Mouse (Mus musculus) MEL (cell line): Measurements from ENCODE around the gene Mdk. TPM values are rescaled to one million over a fixed set of nuclear protein-coding genes. Genes with fewer than 3 reads are reported as not detected.

Experiments
- DNase-seq: peaks from one replicate; pipeline ENCODE4 v3.0.0; 2011; ENCODE audit warnings: low read depth, low spot score
- H3K27ac ChIP-seq: 2 replicates; pipeline ENCODE4 v1.5.1; 2012; ENCODE audit warnings: low read depth, mild to moderate bottlenecking, control low read depth, low read length, moderate library complexity; ENCODE audit not compliant: control insufficient read depth
- H3K27me3 ChIP-seq, 2 experiments: fragments of 150-350 bp in 1 of 2; sonication (generic) in 1 of 2; 2 replicates each; pipeline ENCODE4 v1.6.1; 2012; ENCODE audit warnings: low read length in 2 of 2, mild to moderate bottlenecking in 2 of 2, improper control_type of control experiment in 1 of 2, moderate library complexity in 1 of 2; ENCODE audit not compliant: insufficient read depth in 2 of 2, control insufficient read depth in 1 of 2
- H3K36me3 ChIP-seq, 2 experiments: 2 replicates each; pipeline ENCODE4 v1.6.1; 2012 to 2014; ENCODE audit warnings: low read length in 2 of 2, improper control_type of control experiment in 1 of 2, inconsistent platforms in 1 of 2, mild to moderate bottlenecking in 1 of 2; ENCODE audit not compliant: insufficient read depth in 2 of 2, control insufficient read depth in 1 of 2
- H3K4me1 ChIP-seq, 2 experiments: fragments of 150-350 bp in 1 of 2; sonication (generic) in 1 of 2; 2 replicates each; pipeline ENCODE4 v1.6.1; 2012; ENCODE audit warnings: low read length in 2 of 2, improper control_type of control experiment in 1 of 2, mild to moderate bottlenecking in 1 of 2; ENCODE audit not compliant: insufficient read depth in 2 of 2, control insufficient read depth in 1 of 2
- H3K4me3 ChIP-seq, 2 experiments: fragments of 150-350 bp in 1 of 2; sonication (generic) in 1 of 2; 2 replicates each; pipeline ENCODE4 v1.5.1; 2012; ENCODE audit warnings: low read depth in 2 of 2, low read length in 2 of 2, mild to moderate bottlenecking in 2 of 2, moderate library complexity in 2 of 2, control low read depth in 1 of 2, improper control_type of control experiment in 1 of 2; ENCODE audit not compliant: control insufficient read depth in 1 of 2, insufficient read depth in 1 of 2
- H3K79me2 ChIP-seq: 2 replicates; pipeline ENCODE4 v1.6.1; 2012; ENCODE audit warnings: mild to moderate bottlenecking, low read length, moderate library complexity; ENCODE audit not compliant: control insufficient read depth, poor library complexity, insufficient read depth
- H3K9ac ChIP-seq: 2 replicates; pipeline ENCODE4 v1.6.1; 2012; ENCODE audit warnings: low read depth, mild to moderate bottlenecking, control low read depth, low read length, moderate library complexity; ENCODE audit not compliant: control insufficient read depth, poor library complexity, severe bottlenecking
- H3K9me3 ChIP-seq: fragments of 150-350 bp; sonication (generic); replicated peaks from 2 replicates; pipeline ENCODE4 v1.6.1; 2012; ENCODE audit warnings: mild to moderate bottlenecking, low read length, improper control_type of control experiment, moderate library complexity; ENCODE audit not compliant: insufficient read depth
- CHD2 ChIP-seq: IDR thresholded peaks from 2 replicates; pipeline ENCODE4 v1.6.1; 2011; ENCODE audit warnings: low read length, improper control_type of control experiment
- CTCF ChIP-seq, 3 experiments: IDR thresholded peaks in 2 of 3; conservative IDR thresholded peaks in 1 of 3; 2 replicates each; pipeline ENCODE4 v1.5.1; 2011 to 2012; ENCODE audit warnings: low read length in 3 of 3, low read depth in 2 of 3, mild to moderate bottlenecking in 2 of 3, improper control_type of control experiment in 1 of 3, inconsistent platforms in 1 of 3, mixed read lengths in 1 of 3, moderate library complexity in 1 of 3; ENCODE audit not compliant: control insufficient read depth in 1 of 3, insufficient read depth in 1 of 3, poor library complexity in 1 of 3, severe bottlenecking in 1 of 3
- ELF1 ChIP-seq: IDR thresholded peaks from 2 replicates; pipeline ENCODE4 v1.6.1; 2014; ENCODE audit warnings: low read depth, mild to moderate bottlenecking, inconsistent platforms, low read length, improper control_type of control experiment, moderate library complexity
- EP300 ChIP-seq, 2 experiments: IDR thresholded peaks; 2 replicates each; pipeline ENCODE4 v1.6.1; 2011; ENCODE audit warnings: improper control_type of control experiment in 2 of 2, low read length in 2 of 2, low read depth in 1 of 2, mild to moderate bottlenecking in 1 of 2
- HCFC1 ChIP-seq: IDR thresholded peaks from 2 replicates; pipeline ENCODE4 v1.6.1; 2012; ENCODE audit warnings: low read depth, mild to moderate bottlenecking, inconsistent platforms, low read length, improper control_type of control experiment, moderate library complexity
- KAT2A ChIP-seq: conservative IDR thresholded peaks from 2 replicates; pipeline ENCODE4 v1.6.1; 2012; ENCODE audit warnings: low read depth, low read length, improper control_type of control experiment, inconsistent platforms
- MAFK ChIP-seq: IDR thresholded peaks from 2 replicates; pipeline ENCODE4 v1.6.1; 2011; ENCODE audit warnings: low read depth, mild to moderate bottlenecking, low read length, improper control_type of control experiment, borderline replicate concordance
- MAX ChIP-seq: IDR thresholded peaks from 2 replicates; pipeline ENCODE4 v1.6.1; 2011; ENCODE audit warnings: low read length, improper control_type of control experiment
- MAZ ChIP-seq: IDR thresholded peaks from 2 replicates; pipeline ENCODE4 v1.6.1; 2012; ENCODE audit warnings: low read depth, mild to moderate bottlenecking, inconsistent platforms, low read length, improper control_type of control experiment
- MXI1 ChIP-seq: IDR thresholded peaks from 2 replicates; pipeline ENCODE4 v1.6.1; 2011; ENCODE audit warnings: mild to moderate bottlenecking, low read depth, low read length, improper control_type of control experiment
- MYC ChIP-seq: IDR thresholded peaks from 2 replicates; pipeline ENCODE4 v1.6.1; 2011; ENCODE audit warnings: low read depth, mild to moderate bottlenecking, low read length, improper control_type of control experiment, moderate library complexity
- NELFE ChIP-seq: IDR thresholded peaks from 2 replicates; pipeline ENCODE4 v1.6.1; 2011; ENCODE audit warnings: low read depth, low read length, improper control_type of control experiment
- NRF1 ChIP-seq: IDR thresholded peaks from 2 replicates; pipeline ENCODE4 v1.6.1; 2014; ENCODE audit warnings: low read depth, mild to moderate bottlenecking, inconsistent platforms, low read length, improper control_type of control experiment, moderate library complexity; ENCODE audit not compliant: poor library complexity, insufficient read depth, severe bottlenecking
- POLR2A ChIP-seq, 2 experiments: IDR thresholded peaks; 2 replicates each; pipeline ENCODE4 v1.6.1; 2011 to 2012; ENCODE audit warnings: low read length in 2 of 2, mild to moderate bottlenecking in 2 of 2, control low read depth in 1 of 2, improper control_type of control experiment in 1 of 2, low read depth in 1 of 2, moderate library complexity in 1 of 2; ENCODE audit not compliant: control insufficient read depth in 1 of 2, insufficient read depth in 1 of 2, poor library complexity in 1 of 2
- POLR2AphosphoS5 ChIP-seq: IDR thresholded peaks from 2 replicates; pipeline ENCODE4 v1.6.1; 2012; ENCODE audit warnings: low read depth, borderline replicate concordance, mild to moderate bottlenecking, inconsistent platforms, low read length, moderate library complexity, mixed read lengths
- RAD21 ChIP-seq: IDR thresholded peaks from 2 replicates; pipeline ENCODE4 v1.6.1; 2011; ENCODE audit warnings: mild to moderate bottlenecking, low read depth, low read length, improper control_type of control experiment
- RCOR1 ChIP-seq: IDR thresholded peaks from 2 replicates; pipeline ENCODE4 v1.6.1; 2012; ENCODE audit warnings: low read depth, mild to moderate bottlenecking, inconsistent platforms, low read length, improper control_type of control experiment
- SIN3A ChIP-seq: IDR thresholded peaks from 2 replicates; pipeline ENCODE4 v1.6.1; 2012; ENCODE audit warnings: low read length, improper control_type of control experiment, inconsistent platforms
- SMC3 ChIP-seq: IDR thresholded peaks from 2 replicates; pipeline ENCODE4 v1.6.1; 2011; ENCODE audit warnings: low read depth, low read length, improper control_type of control experiment
- TAL1 ChIP-seq: IDR thresholded peaks from 2 replicates; pipeline ENCODE4 v1.6.1; 2012; ENCODE audit warnings: mild to moderate bottlenecking, inconsistent platforms, low read length, moderate library complexity, mixed read lengths
- TBP ChIP-seq: IDR thresholded peaks from 2 replicates; pipeline ENCODE4 v1.8.0; 2011; ENCODE audit warnings: low read depth, low read length, improper control_type of control experiment
- TCF12 ChIP-seq: IDR thresholded peaks from 2 replicates; pipeline ENCODE4 v1.6.1; 2014; ENCODE audit warnings: low read depth, mild to moderate bottlenecking, inconsistent platforms, low read length, improper control_type of control experiment, moderate library complexity
- UBTF ChIP-seq: IDR thresholded peaks from 2 replicates; pipeline ENCODE4 v1.6.1; 2012; ENCODE audit warnings: low read depth, mild to moderate bottlenecking, inconsistent platforms, low read length, improper control_type of control experiment, moderate library complexity, borderline replicate concordance; ENCODE audit not compliant: insufficient read depth
- USF1 ChIP-seq: IDR thresholded peaks from 2 replicates; pipeline ENCODE4 v1.6.1; 2014; ENCODE audit warnings: low read depth, mild to moderate bottlenecking, inconsistent platforms, low read length, improper control_type of control experiment, moderate library complexity
- ZC3H11A ChIP-seq: IDR thresholded peaks from 2 replicates; pipeline ENCODE4 v1.6.1; 2012; ENCODE audit warnings: low read depth, mild to moderate bottlenecking, inconsistent platforms, low read length, improper control_type of control experiment
- ZKSCAN1 ChIP-seq: IDR thresholded peaks from 2 replicates; pipeline ENCODE4 v1.6.1; 2012; ENCODE audit warnings: low read depth, mild to moderate bottlenecking, inconsistent platforms, low read length, improper control_type of control experiment, moderate library complexity
- ZMIZ1 ChIP-seq: IDR thresholded peaks from 2 replicates; pipeline ENCODE4 v1.6.1; 2012; ENCODE audit warnings: low read depth, mild to moderate bottlenecking, inconsistent platforms, low read length, improper control_type of control experiment, moderate library complexity
- polyA plus RNA-seq, 2 experiments: library from polyadenylated mRNA; stranded (reverse) in 1 of 2; unstranded in 1 of 2; fragments of >175 nt in 1 of 2; fragments of >200 nt in 1 of 2; gene quantifications; 2 replicates each; pipeline versions ENCODE4 v1.2.1 to v1.2.4; 2012; ENCODE audit warnings: low replicate concordance in 2 of 2, low read depth in 1 of 2; ENCODE audit not compliant: insufficient read length in 2 of 2, insufficient read depth in 1 of 2, missing spikeins in 1 of 2
- total RNA-seq: library from RNA; depleted of rRNA; stranded (reverse); fragments of 300-350 nt; gene quantifications from 2 replicates; pipeline ENCODE4 v1.2.3, GENCODE M21; 2012

Gene Mdk
- total and polyA plus RNA-seq, 3 experiments, result 0.19 to 3.4 TPM; not detected in 1

DNA sequence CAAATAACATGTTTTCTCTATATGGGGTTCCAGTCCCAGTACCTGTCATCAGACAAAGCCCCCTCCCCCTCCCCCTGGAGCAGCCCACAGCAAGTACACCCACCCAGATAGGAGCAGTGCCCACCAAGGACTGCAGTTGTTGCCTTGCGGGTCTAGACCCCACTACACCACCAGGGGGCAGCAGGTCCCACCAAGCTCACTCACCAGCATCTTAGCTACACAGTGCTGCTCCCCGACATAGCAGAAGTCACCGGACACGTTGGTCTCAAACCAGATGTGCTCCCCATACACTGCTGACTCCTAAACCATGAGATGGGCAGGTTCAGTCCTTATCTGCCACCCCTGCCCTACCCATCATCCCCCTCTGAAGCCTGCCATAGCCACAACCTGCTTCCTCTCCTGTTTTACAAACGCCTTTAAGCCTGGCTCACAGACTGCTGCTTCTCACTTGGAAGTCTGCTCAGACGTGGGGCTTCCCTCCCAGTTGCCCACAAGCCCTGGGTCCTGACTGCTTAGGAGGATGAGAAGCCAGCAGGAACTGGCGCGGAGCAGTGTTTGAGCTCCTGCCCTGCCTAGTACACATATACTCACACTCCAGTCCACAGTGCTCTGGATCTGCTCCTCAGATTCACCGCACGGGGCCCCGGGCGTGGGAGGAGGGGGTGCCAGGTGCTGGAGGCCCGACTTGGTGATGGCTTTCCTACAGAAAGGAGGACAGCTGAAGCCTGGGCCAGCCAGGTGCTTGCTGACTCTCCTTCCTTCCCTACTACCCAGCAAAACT, 12.3 kb upstream of the Mdk start:
- DNase-seq, result peak; percentile 85
- Histone ChIP-seq H3K4me3 (no peak overlapping the region), H3K9ac (no peak overlapping the region), H3K4me1 (peaks cover 6 to 22% of the 10 kb centered on the region in 2 experiments; a peak in 3 of 4 replicates), H3K79me2 (peaks cover 30% of the 10 kb centered on the region), H3K27ac (no peak overlapping the region), H3K36me3 (peaks cover 5 to 18% of the 10 kb centered on the region in 2 experiments), H3K27me3 (no peaks in the 10 kb centered on the region), H3K9me3 (no peaks in the 10 kb centered on the region)
- TF ChIP-seq ZMIZ1 (no peak), CHD2 (no peak), TBP (no peak), KAT2A (no peak), TCF12 (no peak), NRF1 (no peak), MAZ (no peak), HCFC1 (no peak), CTCF (IDR thresholded peaks at IDR 0.05 in 2 of 3, conservative IDR thresholded peaks at IDR 0.05 in 1 of 3; ENCODE audit: control insufficient read depth in 1 of 3, insufficient read depth in 1 of 3, low read depth in 2 of 3, low read length in 3 of 3, poor library complexity in 1 of 3, severe bottlenecking in 1 of 3) (peak; percentile 87 to 92 (median 89)), MAFK (no peak), POLR2A (IDR thresholded peaks at IDR 0.05; ENCODE audit: control insufficient read depth in 1 of 2, insufficient read depth in 1 of 2, low read depth in 1 of 2, low read length in 2 of 2, poor library complexity in 1 of 2) (no peak), NELFE (no peak), EP300 (IDR thresholded peaks at IDR 0.05; ENCODE audit: low read depth in 1 of 2, low read length in 2 of 2) (no peak), RCOR1 (no peak), POLR2AphosphoS5 (no peak), TAL1 (no peak), UBTF (no peak), USF1 (no peak), ZKSCAN1 (no peak), SMC3 (peak; percentile 88), MXI1 (no peak), MYC (no peak), SIN3A (peak; percentile 37; the same call in 1 of the 2 replicates), RAD21 (peak; percentile 72), ELF1 (no peak), MAX (no peak), ZC3H11A (peak; percentile 66)
